15 mouse cellular contexts compared by ENCODE assay signal in the genomic region with DNA sequence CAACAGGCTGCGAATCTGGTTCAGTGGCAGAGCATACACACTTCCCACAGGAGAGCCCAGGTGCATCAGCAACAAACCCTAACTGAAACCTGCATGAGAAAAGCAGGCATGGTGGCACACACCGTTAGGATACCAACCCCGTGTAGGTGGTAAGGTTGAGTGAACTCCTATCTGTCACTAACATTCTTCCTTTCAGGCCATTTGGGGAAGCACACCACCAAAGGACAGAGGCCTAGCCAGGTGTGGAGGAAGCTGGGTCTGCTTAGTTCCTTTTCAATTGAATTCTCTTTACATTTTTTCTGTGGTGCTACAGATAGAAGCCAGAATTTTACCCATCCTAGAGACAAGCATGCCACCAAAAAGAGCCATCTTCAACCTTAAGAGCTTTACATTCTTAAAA. TPM values are rescaled to one million over a fixed set of nuclear protein-coding genes. Genes with fewer than 3 reads are reported as not detected.
DNase-seq lines count a peak whose midpoint lies in the region; ATAC-seq and TF ChIP-seq lines count a peak whose summit lies in the region.
"Had no signal": no experiment of that assay in that cellular context is flagged by ENCODE, and none has a peak within 500 bp of the region (broad histone marks: within the 10 kb centered on the region; RNA-seq: fewer than 3 reads in every experiment).

No protein-coding gene starts in this region.

- peak overlapping the region; percentile 25; the same call in 1 of the 2 replicates for H3K27ac ChIP-seq in heart, embryonic 15.5 days
- no peak overlapping the region for H3K27ac ChIP-seq in midbrain, embryonic 15.5 days
- H3K27ac ChIP-seq in intestine, postnatal 0 days (ENCODE audit: low read depth, low read length), result no peak overlapping the region
- H3K27ac ChIP-seq: embryonic facial prominence, embryonic 12.5 days; forebrain, embryonic 10.5 days had no signal

- H3K27me3 ChIP-seq in heart, embryonic 15.5 days, result no peaks in the 10 kb centered on the region
- H3K27me3 ChIP-seq in midbrain, embryonic 15.5 days (replicated peaks), result no peaks in the 10 kb centered on the region
- H3K27me3 ChIP-seq in intestine, postnatal 0 days (replicated peaks; ENCODE audit: control insufficient read depth, insufficient read depth, low read length), result no peaks in the 10 kb centered on the region
- H3K27me3 ChIP-seq: embryonic facial prominence, embryonic 12.5 days had no signal

- H3K9me3 ChIP-seq in heart, embryonic 15.5 days (replicated peaks), result no peaks in the 10 kb centered on the region
- H3K9me3 ChIP-seq in midbrain, embryonic 15.5 days, result no peaks in the 10 kb centered on the region
- H3K9me3 ChIP-seq in intestine, postnatal 0 days (ENCODE audit: control insufficient read depth), result no peaks in the 10 kb centered on the region
- H3K9me3 ChIP-seq: embryonic facial prominence, embryonic 12.5 days; forebrain, embryonic 10.5 days had no signal

- TF ChIP-seq CTCF in intestine, postnatal 0 days (IDR thresholded peaks at IDR 0.05; ENCODE audit: low read depth), result no peak

- H3K4me3 ChIP-seq in heart, embryonic 15.5 days, result no peak overlapping the region
- H3K4me3 ChIP-seq in midbrain, embryonic 15.5 days, result no peak overlapping the region
- H3K4me3 ChIP-seq in intestine, postnatal 0 days (ENCODE audit: low read depth, low read length), result no peak overlapping the region
- H3K4me3 ChIP-seq: embryonic facial prominence, embryonic 12.5 days; forebrain, embryonic 10.5 days had no signal

- no peaks in the 10 kb centered on the region for H3K4me1 ChIP-seq in heart, embryonic 15.5 days (replicated peaks)
- H3K4me1 ChIP-seq in midbrain, embryonic 15.5 days, result no peaks in the 10 kb centered on the region
- no peaks in the 10 kb centered on the region for H3K4me1 ChIP-seq in intestine, postnatal 0 days (replicated peaks; ENCODE audit: control insufficient read depth, insufficient read depth, low read length)
- H3K4me1 ChIP-seq: embryonic facial prominence, embryonic 12.5 days; forebrain, embryonic 10.5 days had no signal

- no peak overlapping the region for H3K9ac ChIP-seq in heart, embryonic 15.5 days
- no peak overlapping the region for H3K9ac ChIP-seq in midbrain, embryonic 15.5 days
- no peak overlapping the region for H3K9ac ChIP-seq in intestine, postnatal 0 days (ENCODE audit: low read depth, low read length)
- H3K9ac ChIP-seq: embryonic facial prominence, embryonic 12.5 days; lung, embryonic 14.5 days had no signal

- no peak for DNase-seq in heart, adult 8-10 months (ENCODE audit: low spot score)
- peak; percentile 47 for DNase-seq in thymus, postnatal 25 days
- DNase-seq: cerebellum, adult 11 months; cerebellum, postnatal 25 days; layer of hippocampus, adult 9-11 months; lung, embryonic 14.5 days had no signal

- WGBS in heart, embryonic 15.5 days, result 74% methylated on average over 3 of the region's 3 CpGs
- WGBS in midbrain, embryonic 15.5 days, result 83% methylated on average over 3 of the region's 3 CpGs
- WGBS in intestine, postnatal 0 days, result 85% methylated on average over 3 of the region's 3 CpGs

- no peaks in the 10 kb centered on the region for H3K36me3 ChIP-seq in heart, embryonic 15.5 days
- H3K36me3 ChIP-seq in midbrain, embryonic 15.5 days (replicated peaks), result no peaks in the 10 kb centered on the region
- H3K36me3 ChIP-seq in intestine, postnatal 0 days (ENCODE audit: control insufficient read depth, insufficient read depth), result no peaks in the 10 kb centered on the region
- H3K36me3 ChIP-seq: embryonic facial prominence, embryonic 12.5 days; forebrain, embryonic 10.5 days had no signal

- no peak for ATAC-seq in heart, embryonic 15.5 days (replicated peaks; ENCODE audit: insufficient number of reproducible peaks, insufficient read depth, low FRiP score, low read depth)
- peak; percentile 29 to 58; a peak in 2 of 4 replicates for ATAC-seq in hematopoietic stem cell, adult 5-6 weeks (replicated peaks in 1 of 2; ENCODE audit: insufficient read depth in 1 of 2, low FRiP score in 2 of 2, low TSS enrichment in 1 of 2, low read depth in 1 of 2, poor library complexity in 2 of 2, severe bottlenecking in 2 of 2)
- ATAC-seq in megakaryocyte, adult 5-6 weeks (ENCODE audit: poor library complexity, severe bottlenecking), result peak; percentile 46; the same call in 1 of the 2 replicates
- ATAC-seq in midbrain, embryonic 15.5 days (replicated peaks), result no peak
- no peak for ATAC-seq in intestine, postnatal 0 days
- ATAC-seq in frontal cortex, adult (ENCODE audit: low TSS enrichment), result no peak
- ATAC-seq: hindbrain, embryonic 16.5 days had no signal

- no peak overlapping the region for H3K4me2 ChIP-seq in heart, embryonic 15.5 days
- no peak overlapping the region for H3K4me2 ChIP-seq in midbrain, embryonic 15.5 days
- H3K4me2 ChIP-seq in intestine, postnatal 0 days (replicated peaks; ENCODE audit: low read depth), result no peak overlapping the region
- H3K4me2 ChIP-seq: embryonic facial prominence, embryonic 12.5 days; lung, embryonic 14.5 days had no signal

RNA-seq across cellular contexts. Expression of gene Usp7, which starts 44.3 kb away (rescaled TPM):
- 12.5 and 15.6 TPM in 2 replicates for polyA plus RNA-seq in heart, embryonic 15.5 days (2015; fragmentation: Nextera tagmentation; extraction: Ambion mirVana)
- 10 to 100 TPM; 42.9 to 59.2 (median 48.1) TPM for total RNA-seq in heart, adult 8-10 months (2022)
- total RNA-seq in hematopoietic stem cell, adult 5-6 weeks (2017), result 214 and 221 TPM in 2 replicates
- 127 and 132 TPM in 2 replicates for total RNA-seq in megakaryocyte, adult 5-6 weeks (2015)
- 122 and 137 TPM in 2 replicates for total RNA-seq in megakaryocyte, adult 5-6 weeks (2017)
- polyA plus RNA-seq in midbrain, embryonic 15.5 days (2015; fragmentation: Nextera tagmentation; extraction: Ambion mirVana), result 32.2 and 34.2 TPM in 2 replicates
- polyA plus RNA-seq in intestine, postnatal 0 days (2015; fragmentation: Nextera tagmentation; extraction: Ambion mirVana), result 16.3 and 19.7 TPM in 2 replicates

Comparison
In these comparisons a context has a peak if more than half of its experiments do, and no peak if none do; other contexts are left out.
1. ATAC-seq: peak in hematopoietic stem cell, adult 5-6 weeks (2 of 2) and megakaryocyte, adult 5-6 weeks (single experiment); none in heart, embryonic 15.5 days (single experiment), midbrain, embryonic 15.5 days (single experiment), intestine, postnatal 0 days (single experiment) and frontal cortex, adult (single experiment).